Mouse (Mus musculus) megakaryocyte, embryonic 14.5 days (primary cell): ENCODE measurements at regions not wholly inside any gene's neighbourhood (a gene's known extent, or its start where the extent isn't known, plus 50 kb on each side); places are given as distances from the start of the nearest gene placed in this dataset.

Source experiments
- H3K27me3 ChIP-seq: replicated peaks from 2 replicates; pipeline ENCODE3; 2012; ENCODE audit warnings: inconsistent platforms
- H3K36me3 ChIP-seq: replicated peaks from 2 replicates; pipeline ENCODE3; 2012; ENCODE audit warnings: low read length, inconsistent platforms, mixed read lengths
- H3K4me1 ChIP-seq: 2 replicates; pipeline ENCODE4 v1.6.1; 2012; ENCODE audit warnings: inconsistent platforms
- H3K4me3 ChIP-seq: replicated peaks from 2 replicates; pipeline ENCODE3; 2012; ENCODE audit warnings: moderate library complexity, mild to moderate bottlenecking, inconsistent platforms
- H3K9me3 ChIP-seq: 2 replicates; pipeline ENCODE4 v1.6.1; 2012; ENCODE audit warnings: inconsistent platforms
- FLI1 ChIP-seq: IDR thresholded peaks from 2 replicates; pipeline ENCODE4 v1.6.1; 2012; ENCODE audit warnings: low read length, inconsistent platforms, mixed read lengths
- GATA1 ChIP-seq: IDR thresholded peaks from 3 replicates; pipeline ENCODE4 v1.6.1; 2012; ENCODE audit warnings: mixed read lengths, low read length, inconsistent platforms, borderline replicate concordance

DNA sequence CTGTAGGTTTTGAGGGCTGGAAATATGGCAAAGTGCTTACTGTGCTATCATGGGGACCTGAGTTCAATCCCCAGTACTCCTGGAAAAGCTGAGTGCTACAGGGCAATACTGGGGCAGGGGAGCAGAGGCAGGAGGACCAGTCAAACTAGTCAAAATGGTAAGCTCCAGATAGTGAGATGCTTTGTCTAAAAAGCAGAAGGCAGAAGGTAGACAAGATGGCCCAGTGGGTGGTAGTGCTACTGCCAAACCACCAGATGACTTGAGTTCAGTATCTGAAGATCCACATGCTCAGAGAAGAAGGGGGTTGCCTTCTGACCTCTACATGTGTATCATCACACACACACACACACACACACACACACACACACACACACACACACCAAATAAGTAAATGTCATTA, 156.3 kb upstream of the Sox2 start:
- Histone ChIP-seq H3K4me3 (no peak overlapping the region), H3K36me3 (no peaks in the 10 kb centered on the region), H3K4me1 (no peaks in the 10 kb centered on the region), H3K27me3 (no peaks in the 10 kb centered on the region), H3K9me3 (peaks cover 14% of the 10 kb centered on the region)
- TF ChIP-seq FLI1 (no peak), GATA1 (no peak)

GRCm38 (mm10) chr3:34489008-34489407, 161.2 kb upstream of the Sox2 start:
- TF ChIP-seq FLI1, result no peak
- TF ChIP-seq GATA1, result no peak
- no peaks in the 10 kb centered on the region for H3K36me3 ChIP-seq

GRCm38 (mm10) chr3:34486441-34487050, 163.7 kb upstream of the Sox2 start:
- Histone ChIP-seq H3K36me3 (no peaks in the 10 kb centered on the region), H3K4me1 (no peaks in the 10 kb centered on the region), H3K9me3 (peaks cover 41% of the 10 kb centered on the region), H3K27me3 (no peaks in the 10 kb centered on the region), H3K4me3 (no peak overlapping the region)
- TF ChIP-seq GATA1 (no peak), FLI1 (no peak)

More at GRCm38 (mm10) chr3:34489008-34489407, 161.2 kb upstream of the Sox2 start:
- H3K9me3 ChIP-seq, result peaks cover 28% of the 10 kb centered on the region
- H3K27me3 ChIP-seq, result no peaks in the 10 kb centered on the region
- no peak overlapping the region for H3K4me3 ChIP-seq
- H3K4me1 ChIP-seq, result no peaks in the 10 kb centered on the region

DNA sequence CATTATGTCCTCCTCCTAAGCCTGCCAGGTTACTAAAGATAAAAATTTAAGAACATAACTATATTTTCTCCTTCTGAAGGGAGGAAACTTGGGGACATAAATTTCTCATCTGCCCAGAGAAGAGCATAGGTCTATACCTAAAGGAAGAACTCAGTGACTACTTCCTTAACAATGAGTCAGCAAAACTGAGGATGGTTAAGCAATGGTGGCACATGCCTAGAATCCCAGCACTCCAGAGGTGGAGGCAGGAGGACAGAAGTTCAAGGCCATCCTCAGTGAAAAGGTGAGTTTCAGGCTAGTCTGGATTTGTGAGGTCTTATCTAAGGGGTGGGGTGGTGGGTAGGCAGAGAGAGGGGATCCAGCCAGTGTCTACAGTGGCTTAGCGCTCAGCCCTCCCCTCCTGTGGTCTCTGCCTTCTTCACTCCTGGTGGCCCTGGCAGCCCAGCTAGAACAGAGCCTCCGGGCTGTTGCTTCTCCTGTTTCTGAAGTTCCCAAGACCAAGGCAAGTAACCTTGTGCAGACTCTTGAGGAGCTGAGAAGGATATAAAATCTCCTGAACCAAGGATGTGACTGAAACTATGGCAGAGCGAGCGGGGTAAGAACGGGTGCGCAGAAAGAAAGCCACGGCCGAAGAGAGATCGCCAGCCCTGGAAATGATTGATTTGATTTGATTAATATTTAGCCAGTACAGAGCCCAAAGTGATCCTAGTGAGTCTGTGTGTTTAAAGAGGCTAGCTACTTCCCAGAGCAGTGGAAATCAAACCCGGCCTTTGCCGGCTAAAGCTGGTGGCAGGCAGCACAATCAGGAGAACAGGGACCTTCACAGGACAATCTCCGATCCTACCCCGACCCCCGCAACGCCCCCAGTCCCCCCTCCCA, 164.6 kb upstream of the Sox2 start:
- Histone ChIP-seq H3K4me3 (no peak overlapping the region), H3K36me3 (no peaks in the 10 kb centered on the region), H3K9me3 (peaks cover 41% of the 10 kb centered on the region), H3K4me1 (no peaks in the 10 kb centered on the region), H3K27me3 (no peaks in the 10 kb centered on the region)
- TF ChIP-seq FLI1 (no peak), GATA1 (no peak)

DNA sequence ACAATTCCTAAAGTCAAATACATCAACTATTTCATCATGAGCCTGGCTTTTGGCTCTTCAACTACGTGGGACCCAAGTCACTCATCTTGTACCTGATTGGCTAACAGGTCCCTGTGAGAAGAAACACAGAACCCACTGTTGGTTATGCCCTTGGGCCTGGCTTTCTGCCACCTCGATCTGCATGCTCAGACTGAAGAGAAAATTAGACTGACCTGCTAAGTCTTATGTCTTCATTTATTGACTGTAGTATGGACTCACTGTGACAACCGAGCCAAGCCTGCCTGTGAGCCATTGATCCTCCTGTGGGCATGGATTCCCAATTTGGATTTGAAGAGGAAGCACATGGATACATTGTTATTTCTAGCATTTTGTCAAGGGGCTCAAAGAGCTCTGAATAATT, 166.3 kb upstream of the Sox2 start:
- TF ChIP-seq GATA1, result no peak
- TF ChIP-seq FLI1, result no peak
- H3K4me3 ChIP-seq, result no peak overlapping the region
- peaks cover 43% of the 10 kb centered on the region for H3K9me3 ChIP-seq
- H3K36me3 ChIP-seq, result no peaks in the 10 kb centered on the region
- no peaks in the 10 kb centered on the region for H3K27me3 ChIP-seq
- H3K4me1 ChIP-seq, result no peaks in the 10 kb centered on the region

DNA sequence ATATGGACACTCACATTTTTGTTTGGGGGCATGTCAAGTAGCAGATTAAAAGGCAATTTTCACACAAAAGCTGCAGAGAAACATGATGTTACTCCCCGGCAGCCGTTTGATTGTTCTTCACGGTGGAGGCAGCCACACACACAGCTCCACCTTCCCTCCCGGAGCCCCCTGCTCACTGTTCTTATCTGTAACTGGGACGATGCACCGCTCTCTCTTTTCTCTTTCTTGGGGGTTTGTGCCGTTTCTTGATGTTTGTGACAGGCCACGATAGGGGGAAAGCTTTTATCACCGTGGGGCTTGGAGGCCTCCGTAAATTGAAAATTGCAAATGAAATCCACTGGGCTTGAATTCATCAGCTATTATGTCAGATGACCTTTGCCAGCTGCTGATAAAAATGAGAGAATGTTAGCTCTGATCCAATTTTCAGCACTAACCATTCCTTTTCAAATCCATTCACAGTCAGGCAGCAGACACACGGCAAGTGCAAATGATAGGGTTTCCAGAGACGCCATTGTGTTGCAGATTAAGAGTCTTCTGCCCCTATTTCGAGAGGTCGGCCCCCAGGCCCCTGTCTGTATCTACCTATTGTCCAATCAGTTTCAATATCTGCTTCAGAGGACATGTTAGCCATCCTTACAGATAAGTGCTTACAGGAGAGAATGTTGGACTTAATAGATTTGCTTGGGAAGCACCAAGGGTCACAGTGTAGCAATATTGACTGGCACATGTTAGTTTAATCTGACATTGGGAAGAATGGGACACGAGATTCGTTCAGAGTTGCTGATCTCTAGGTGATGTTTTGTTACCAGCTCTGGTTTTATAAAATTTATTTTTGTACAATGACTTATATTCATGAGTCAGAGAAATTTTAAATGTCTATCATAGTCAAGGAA, 168.1 kb upstream of the Sox2 start:
- TF ChIP-seq GATA1 (no peak), FLI1 (no peak)
- peaks cover 51% of the 10 kb centered on the region for H3K9me3 ChIP-seq
- H3K4me1 ChIP-seq, result no peaks in the 10 kb centered on the region
- no peaks in the 10 kb centered on the region for H3K36me3 ChIP-seq
- H3K4me3 ChIP-seq, result no peak overlapping the region
- no peaks in the 10 kb centered on the region for H3K27me3 ChIP-seq

- no peaks in the 10 kb centered on the region for H3K36me3 ChIP-seq
- peaks cover 53% of the 10 kb centered on the region for H3K9me3 ChIP-seq
- TF ChIP-seq GATA1, result no peak
- no peak for TF ChIP-seq FLI1
- no peak overlapping the region for H3K4me3 ChIP-seq
- no peaks in the 10 kb centered on the region for H3K4me1 ChIP-seq
- H3K27me3 ChIP-seq, result no peaks in the 10 kb centered on the region
Observed at GRCm38 (mm10) chr3:34481314-34481713, 168.9 kb upstream of the Sox2 start.

GRCm38 (mm10) chr3:34474126-34474525, 176.1 kb upstream of the Sox2 start:
- H3K4me3 ChIP-seq, result no peak overlapping the region
- no peaks in the 10 kb centered on the region for H3K4me1 ChIP-seq
- no peaks in the 10 kb centered on the region for H3K36me3 ChIP-seq
- TF ChIP-seq GATA1 (no peak), FLI1 (no peak)
- H3K27me3 ChIP-seq, result no peaks in the 10 kb centered on the region
- peaks cover 35% of the 10 kb centered on the region for H3K9me3 ChIP-seq

- H3K27me3 ChIP-seq, result no peaks in the 10 kb centered on the region
- H3K9me3 ChIP-seq, result peaks cover 26% of the 10 kb centered on the region
- TF ChIP-seq GATA1, result no peak
- TF ChIP-seq FLI1, result no peak
- no peaks in the 10 kb centered on the region for H3K36me3 ChIP-seq
- no peak overlapping the region for H3K4me3 ChIP-seq
- H3K4me1 ChIP-seq, result no peaks in the 10 kb centered on the region
Observed at GRCm38 (mm10) chr3:34470721-34471120, 179.5 kb upstream of the Sox2 start.
